8 mouse cellular contexts compared by ENCODE assay signal in genomic region chr1:120341172-120341675, GRCm38 (mm10). TPM values are rescaled to one million over a fixed set of nuclear protein-coding genes. Genes with fewer than 3 reads are reported as not detected.
DNase-seq lines count a peak whose midpoint lies in the region; ATAC-seq lines count a peak whose summit lies in the region.

No protein-coding gene starts in this region.

- 0 out of 2 replicates have a peak, but pooled peaks have one; percentile 3 for ATAC-seq in kidney, embryonic 14.5 days (ENCODE audit: low FRiP score, low TSS enrichment)
- no peak for ATAC-seq in embryonic facial prominence, embryonic 12.5 days (ENCODE audit: insufficient number of reproducible peaks, insufficient read depth, low FRiP score, low TSS enrichment)
- 0 out of 2 replicates have a peak, but pooled peaks have one; percentile 4 for ATAC-seq in hindbrain, embryonic 11.5 days (ENCODE audit: low FRiP score)
- peak; percentile 10; the same call in 1 of the 2 replicates for ATAC-seq in midbrain, embryonic 15.5 days (replicated peaks)

- H3K36me3 ChIP-seq in kidney, embryonic 14.5 days (ENCODE audit: control insufficient read depth, insufficient read depth, low read length) = no peaks in the 10 kb centered on the region
- H3K36me3 ChIP-seq in embryonic facial prominence, embryonic 12.5 days = no peaks in the 10 kb centered on the region
- no peaks in the 10 kb centered on the region for H3K36me3 ChIP-seq in hindbrain, embryonic 11.5 days (ENCODE audit: control insufficient read depth, insufficient read depth, low read length)
- H3K36me3 ChIP-seq in midbrain, embryonic 15.5 days (replicated peaks) = no peaks in the 10 kb centered on the region

- H3K9me3 ChIP-seq in kidney, embryonic 14.5 days (ENCODE audit: control insufficient read depth, low read length) = no peaks in the 10 kb centered on the region
- no peaks in the 10 kb centered on the region for H3K9me3 ChIP-seq in embryonic facial prominence, embryonic 12.5 days
- no peaks in the 10 kb centered on the region for H3K9me3 ChIP-seq in hindbrain, embryonic 11.5 days (ENCODE audit: control insufficient read depth, low read length)
- no peaks in the 10 kb centered on the region for H3K9me3 ChIP-seq in midbrain, embryonic 15.5 days

- H3K27me3 ChIP-seq in kidney, embryonic 14.5 days (ENCODE audit: control insufficient read depth, insufficient read depth, low read length) = peaks cover 79% of the 10 kb centered on the region
- H3K27me3 ChIP-seq in embryonic facial prominence, embryonic 12.5 days = peaks cover 87% of the 10 kb centered on the region
- H3K27me3 ChIP-seq in hindbrain, embryonic 11.5 days (ENCODE audit: control insufficient read depth, insufficient read depth, low read length) = peaks cover 56% of the 10 kb centered on the region
- H3K27me3 ChIP-seq in midbrain, embryonic 15.5 days (replicated peaks) = peaks cover 72% of the 10 kb centered on the region

- peak overlapping the region; percentile 31 for H3K4me3 ChIP-seq in kidney, embryonic 14.5 days (ENCODE audit: low read length)
- H3K4me3 ChIP-seq in embryonic facial prominence, embryonic 12.5 days = peak overlapping the region; percentile 30
- peak overlapping the region; percentile 31 for H3K4me3 ChIP-seq in hindbrain, embryonic 11.5 days (ENCODE audit: low read depth, low read length)
- H3K4me3 ChIP-seq in midbrain, embryonic 15.5 days = peak overlapping the region; percentile 40

- H3K27ac ChIP-seq in kidney, embryonic 14.5 days (ENCODE audit: low read depth, low read length) = no peak overlapping the region
- H3K27ac ChIP-seq in embryonic facial prominence, embryonic 12.5 days = no peak overlapping the region
- H3K27ac ChIP-seq in hindbrain, embryonic 11.5 days (ENCODE audit: low read depth, low read length) = no peak overlapping the region
- H3K27ac ChIP-seq in midbrain, embryonic 15.5 days = no peak overlapping the region

- DNase-seq in kidney, adult 11 months = no peak
- DNase-seq in hindbrain, embryonic 11.5 days (ENCODE audit: low spot score) = peak; percentile 53
- DNase-seq in left cerebral cortex, adult 8-10 months (ENCODE audit: low spot score in 2 of 2) = no peak
- no peak for DNase-seq in retina, postnatal 1 day
- DNase-seq in frontal cortex, postnatal 10 days (ENCODE audit: low spot score in 2 of 2) = no peak

- H3K4me1 ChIP-seq in kidney, embryonic 14.5 days (ENCODE audit: control insufficient read depth, insufficient read depth, low read length) = peaks cover 13% of the 10 kb centered on the region; the same call in 1 of the 2 replicates
- peaks cover 15% of the 10 kb centered on the region; the same call in 1 of the 2 replicates for H3K4me1 ChIP-seq in embryonic facial prominence, embryonic 12.5 days
- H3K4me1 ChIP-seq in hindbrain, embryonic 11.5 days (replicated peaks; ENCODE audit: control insufficient read depth, insufficient read depth, low read length) = peaks cover 6% of the 10 kb centered on the region; the same call in 1 of the 2 replicates
- peaks cover 28% of the 10 kb centered on the region for H3K4me1 ChIP-seq in midbrain, embryonic 15.5 days

- no peak overlapping the region for H3K9ac ChIP-seq in kidney, embryonic 14.5 days (ENCODE audit: low read depth, low read length)
- no peak overlapping the region for H3K9ac ChIP-seq in embryonic facial prominence, embryonic 12.5 days
- no peak overlapping the region for H3K9ac ChIP-seq in hindbrain, embryonic 11.5 days (ENCODE audit: low read depth, low read length)
- H3K9ac ChIP-seq in midbrain, embryonic 15.5 days = no peak overlapping the region

- 2% methylated on average over 32 of the region's 41 CpGs for WGBS in kidney, embryonic 14.5 days
- WGBS in embryonic facial prominence, embryonic 12.5 days = 2% methylated on average over 41 of the region's 41 CpGs
- under 1% methylated on average over 40 of the region's 41 CpGs for WGBS in hindbrain, embryonic 11.5 days
- WGBS in midbrain, embryonic 15.5 days = under 1% methylated on average over 41 of the region's 41 CpGs

- peak overlapping the region; percentile 39 for H3K4me2 ChIP-seq in kidney, embryonic 14.5 days (replicated peaks; ENCODE audit: low read depth, low read length)
- peak overlapping the region; percentile 44 for H3K4me2 ChIP-seq in embryonic facial prominence, embryonic 12.5 days (replicated peaks)
- peak overlapping the region; percentile 47 for H3K4me2 ChIP-seq in hindbrain, embryonic 11.5 days (replicated peaks; ENCODE audit: low read depth, low read length)
- H3K4me2 ChIP-seq in midbrain, embryonic 15.5 days = peak overlapping the region; percentile 63

RNA-seq across cellular contexts. Expression of gene C1ql2, which starts 0.8 kb away (rescaled TPM):
- polyA plus RNA-seq in kidney, embryonic 14.5 days (2014; fragmentation: Nextera tagmentation; extraction: Ambion mirVana) = not detected in 2 replicates
- polyA plus RNA-seq in embryonic facial prominence, embryonic 12.5 days (2016; fragmentation: Nextera tagmentation; extraction: Ambion mirVana) = 0.20 and 0.22 TPM in 2 replicates
- 0.57 and 1.1 TPM in 2 replicates for polyA plus RNA-seq in hindbrain, embryonic 11.5 days (2014; fragmentation: Nextera tagmentation; extraction: Ambion mirVana)
- 17.9 and 21.7 TPM in 2 replicates for polyA plus RNA-seq in midbrain, embryonic 15.5 days (2015; fragmentation: Nextera tagmentation; extraction: Ambion mirVana)
- total RNA-seq in left cerebral cortex, adult 8-10 months (2022) = 1 to 10 TPM; 4.6 to 5.2 (median 4.9) TPM
